Mouse (Mus musculus): ENCODE results near the gene Tagln3.

- no peak for TF ChIP-seq CTCF (IDR thresholded peaks at IDR 0.05; ENCODE audit: low read depth, low read length)
- no peak for TF ChIP-seq POLR2A (IDR thresholded peaks at IDR 0.05; ENCODE audit: extremely low read depth, insufficient read depth, low read length)
Observed at GRCm38 (mm10) chr16:45743591-45744144, 19.3 kb upstream of the Tagln3 start.
